23 mouse cellular contexts compared by ENCODE assay signal in genomic region chr8:95424682-95425081, GRCm38 (mm10). TPM values are rescaled to one million over a fixed set of nuclear protein-coding genes. Genes with fewer than 3 reads are reported as not detected.
A peak's percentile ranks its signal among the peaks of the same experiment; 100 is the strongest.
DNase-seq lines count a peak whose midpoint lies in the region; ATAC-seq and TF ChIP-seq lines count a peak whose summit lies in the region.
"Had no signal": no experiment of that assay in that cellular context is flagged by ENCODE, and none has a peak within 500 bp of the region (broad histone marks: within the 10 kb centered on the region; RNA-seq: fewer than 3 reads in every experiment).

No protein-coding gene starts in this region.

- intact Hi-C loops in heart, adult 2 months (cut with DNase I), result loop anchor here (5.0 kb wide), 1 partner anchor 32 kb away; no protein-coding TSS in a partner anchor
- intact Hi-C loops in gastrocnemius, postnatal 14 days (cut with DNase I; ENCODE audit: low total_unique reads), result loop anchor here (5.0 kb wide), 1 partner anchor 77 kb away; no protein-coding TSS in a partner anchor

- peaks cover 44% of the 10 kb centered on the region for H3K36me3 ChIP-seq in heart, adult 2 months (ENCODE audit: control insufficient read depth, insufficient read depth, low read length)
- peaks cover 18% of the 10 kb centered on the region for H3K36me3 ChIP-seq in intestine, embryonic 15.5 days
- H3K36me3 ChIP-seq in intestine, embryonic 16.5 days (ENCODE audit: control insufficient read depth, insufficient read depth, low read length), result peaks cover 7% of the 10 kb centered on the region
- peaks cover 36% of the 10 kb centered on the region for H3K36me3 ChIP-seq in liver, embryonic 12.5 days
- H3K36me3 ChIP-seq in small intestine, adult 2 months (ENCODE audit: control insufficient read depth, insufficient read depth, low read length), result peaks cover 23% of the 10 kb centered on the region

- no peak for TF ChIP-seq POLR2A in heart, adult 2 months (IDR thresholded peaks at IDR 0.05; ENCODE audit: insufficient read depth, low read depth, low read length)
- TF ChIP-seq POLR2A in small intestine, adult 2 months (IDR thresholded peaks at IDR 0.05; ENCODE audit: low read depth, low read length), result no peak

- WGBS in heart, adult 2 months, result 63% methylated on average over 7 of the region's 7 CpGs
- WGBS in intestine, embryonic 15.5 days, result 70% methylated on average over 7 of the region's 7 CpGs
- 73% methylated on average over 7 of the region's 7 CpGs for WGBS in intestine, embryonic 16.5 days
- WGBS in liver, embryonic 12.5 days (ENCODE audit: insufficient replicate concordance), result 72% methylated on average over 7 of the region's 7 CpGs
- WGBS in small intestine, adult 2 months, result 23% methylated on average over 7 of the region's 7 CpGs

- no peaks in the 10 kb centered on the region for H3K9me3 ChIP-seq in intestine, embryonic 15.5 days
- H3K9me3 ChIP-seq in intestine, embryonic 16.5 days (ENCODE audit: control insufficient read depth, low read length), result no peaks in the 10 kb centered on the region
- H3K9me3 ChIP-seq in liver, embryonic 12.5 days (replicated peaks), result no peaks in the 10 kb centered on the region
- H3K9me3 ChIP-seq: embryonic facial prominence, embryonic 12.5 days; forebrain, embryonic 13.5 days; hindbrain, embryonic 13.5 days; limb, embryonic 12.5 days; neural tube, embryonic 12.5 days had no signal

- TF ChIP-seq EP300 in heart, adult 2 months (IDR thresholded peaks at IDR 0.05; ENCODE audit: insufficient read depth, low read depth, low read length), result no peak

- no peak for DNase-seq in heart, adult 2 months
- DNase-seq in heart, adult 11 months, result no peak
- DNase-seq in embryo, embryonic 9.5 days (ENCODE audit: extremely low spot score), result no peak
- no peak for DNase-seq in gastrocnemius, postnatal 14 days
- DNase-seq: adrenal gland, adult 8-10 months; cerebellum, adult 8-10 months; kidney, postnatal 36 days; layer of hippocampus, adult 9-11 months; right cerebral cortex, adult 18-20 months had no signal

- no peak overlapping the region for H3K4me3 ChIP-seq in heart, adult 2 months
- H3K4me3 ChIP-seq in intestine, embryonic 15.5 days (replicated peaks), result no peak overlapping the region
- no peak overlapping the region for H3K4me3 ChIP-seq in intestine, embryonic 16.5 days (ENCODE audit: low read length)
- no peak overlapping the region for H3K4me3 ChIP-seq in liver, embryonic 12.5 days
- H3K4me3 ChIP-seq in small intestine, adult 2 months (ENCODE audit: low read depth, low read length), result no peak overlapping the region
- H3K4me3 ChIP-seq: embryonic facial prominence, embryonic 12.5 days; erythroblast, embryonic 14.5 days; forebrain, embryonic 13.5 days; hindbrain, embryonic 13.5 days; limb, embryonic 12.5 days; neural tube, embryonic 12.5 days had no signal

- TF ChIP-seq CTCF in heart, adult 2 months (IDR thresholded peaks at IDR 0.05), result no peak
- no peak for TF ChIP-seq CTCF in small intestine, adult 2 months (IDR thresholded peaks at IDR 0.05; ENCODE audit: extremely low read depth, insufficient read length, insufficient replicate concordance, low read depth, low read length)

- H3K9ac ChIP-seq in heart, adult 2 months (ENCODE audit: low read depth, low read length), result no peak overlapping the region
- H3K9ac ChIP-seq in intestine, embryonic 15.5 days, result no peak overlapping the region
- H3K9ac ChIP-seq in intestine, embryonic 16.5 days (ENCODE audit: low read depth, low read length), result no peak overlapping the region
- H3K9ac ChIP-seq in liver, embryonic 12.5 days, result no peak overlapping the region
- H3K9ac ChIP-seq: embryonic facial prominence, embryonic 12.5 days; forebrain, embryonic 13.5 days; hindbrain, embryonic 13.5 days; limb, embryonic 12.5 days; neural tube, embryonic 12.5 days had no signal

- ATAC-seq in intestine, embryonic 15.5 days, result peak; percentile 19; the same call in 1 of the 2 replicates
- no peak for ATAC-seq in intestine, embryonic 16.5 days
- ATAC-seq in liver, embryonic 12.5 days, result peak; percentile 61; the same call in 1 of the 2 replicates
- ATAC-seq: forebrain, embryonic 13.5 days; inflammation-experienced regulatory T-cells, adult 6 months; Patski had no signal

- peak overlapping the region; percentile 16; the same call in 1 of the 2 replicates for H3K27ac ChIP-seq in heart, adult 2 months
- no peak overlapping the region for H3K27ac ChIP-seq in intestine, embryonic 15.5 days
- no peak overlapping the region for H3K27ac ChIP-seq in intestine, embryonic 16.5 days (ENCODE audit: low read length)
- H3K27ac ChIP-seq in liver, embryonic 12.5 days, result no peak overlapping the region
- H3K27ac ChIP-seq in small intestine, adult 2 months (ENCODE audit: insufficient read depth, low read depth, low read length), result peak overlapping the region; percentile 10; the same call in 1 of the 2 replicates
- H3K27ac ChIP-seq: embryonic facial prominence, embryonic 12.5 days; forebrain, embryonic 13.5 days; limb, embryonic 12.5 days; neural tube, embryonic 12.5 days had no signal

- H3K4me2 ChIP-seq in intestine, embryonic 15.5 days (replicated peaks), result no peak overlapping the region
- no peak overlapping the region for H3K4me2 ChIP-seq in intestine, embryonic 16.5 days (ENCODE audit: low read depth, low read length)
- no peak overlapping the region for H3K4me2 ChIP-seq in liver, embryonic 12.5 days
- H3K4me2 ChIP-seq: embryonic facial prominence, embryonic 12.5 days; forebrain, embryonic 13.5 days; heart, embryonic 11.5 days; hindbrain, embryonic 13.5 days; limb, embryonic 12.5 days; midbrain, embryonic 11.5 days; neural tube, embryonic 12.5 days had no signal

- H3K27me3 ChIP-seq in heart, adult 2 months (ENCODE audit: control insufficient read depth, insufficient read depth, low read length), result no peaks in the 10 kb centered on the region
- H3K27me3 ChIP-seq in intestine, embryonic 15.5 days (replicated peaks), result no peaks in the 10 kb centered on the region
- H3K27me3 ChIP-seq in intestine, embryonic 16.5 days (replicated peaks; ENCODE audit: control insufficient read depth, insufficient read depth, low read length), result no peaks in the 10 kb centered on the region
- no peaks in the 10 kb centered on the region for H3K27me3 ChIP-seq in liver, embryonic 12.5 days (replicated peaks)
- no peaks in the 10 kb centered on the region for H3K27me3 ChIP-seq in small intestine, adult 2 months (ENCODE audit: control insufficient read depth, insufficient read depth, low read length)
- H3K27me3 ChIP-seq: embryonic facial prominence, embryonic 12.5 days; forebrain, embryonic 13.5 days; hindbrain, embryonic 13.5 days; limb, embryonic 12.5 days; neural tube, embryonic 12.5 days; Patski had no signal

- peaks cover 29% of the 10 kb centered on the region for H3K4me1 ChIP-seq in heart, adult 2 months (ENCODE audit: control insufficient read depth, insufficient read depth, low read length)
- peaks cover 33% of the 10 kb centered on the region for H3K4me1 ChIP-seq in intestine, embryonic 15.5 days (replicated peaks)
- peaks cover 33% of the 10 kb centered on the region for H3K4me1 ChIP-seq in intestine, embryonic 16.5 days (ENCODE audit: control insufficient read depth, insufficient read depth, low read length)
- H3K4me1 ChIP-seq in liver, embryonic 12.5 days, result peaks cover 33% of the 10 kb centered on the region
- H3K4me1 ChIP-seq in small intestine, adult 2 months (ENCODE audit: control insufficient read depth, insufficient read depth, insufficient read length, low read length), result peaks cover 23% of the 10 kb centered on the region

- peaks cover 4% of the 10 kb centered on the region for H3K79me2 ChIP-seq in heart, adult 2 months (replicated peaks; ENCODE audit: control insufficient read depth, insufficient read depth, low read length)

RNA-seq across cellular contexts. Expression of gene Cfap20, which starts 10.0 kb away (rescaled TPM):
- 10 to 100 TPM; 21.8 to 24.2 TPM for total RNA-seq in heart, adult 2 months (2021)
- 27.4 and 35.2 TPM in 2 replicates for polyA plus RNA-seq in heart, adult 2 months (2012; rRNA removed)
- 114 and 123 TPM in 2 replicates for polyA plus RNA-seq in intestine, embryonic 15.5 days (2015; fragmentation: Nextera tagmentation; extraction: Ambion mirVana)
- 100 and 113 TPM in 2 replicates for polyA plus RNA-seq in intestine, embryonic 16.5 days (2015; fragmentation: Nextera tagmentation; extraction: Ambion mirVana)
- 44.2 and 45.9 TPM in 2 replicates for polyA plus RNA-seq in liver, embryonic 12.5 days (2016; fragmentation: Nextera tagmentation; extraction: Ambion mirVana)
- 25.6 and 33.3 TPM in 2 replicates for polyA plus RNA-seq in small intestine, adult 2 months (2012; rRNA removed)
- 10 to 100 TPM in 1 of 2 experiments, 1 to 10 TPM in 1; 9.7 to 13.1 TPM for total RNA-seq in gastrocnemius, postnatal 14 days (2021)

Comparison
In these comparisons a context has a peak if more than half of its experiments do, and no peak if none do; other contexts are left out.
1. H3K27ac ChIP-seq: peak in heart, adult 2 months (single experiment) and small intestine, adult 2 months (single experiment); none in intestine, embryonic 15.5 days (single experiment), intestine, embryonic 16.5 days (single experiment) and liver, embryonic 12.5 days (single experiment).